Mouse (Mus musculus): ENCODE measurements at regions not wholly inside any gene's neighbourhood (a gene's known extent, or its start where the extent isn't known, plus 50 kb on each side); places are given as distances from the start of the nearest gene placed in this dataset.

GRCm38 (mm10) chr12:35670980-35671379 is 136.1 kb upstream of the Ahr start:
- no peak for TF ChIP-seq GATA1 (IDR thresholded peaks at IDR 0.05; ENCODE audit: borderline replicate concordance, low read length)
- no peak for TF ChIP-seq FLI1 (IDR thresholded peaks at IDR 0.05; ENCODE audit: low read length)

All from megakaryocyte, embryonic 14.5 days (primary cell).